Mouse (Mus musculus) midbrain, embryonic 16.5 days (tissue): ENCODE results near the gene Map6. TPM values are rescaled to one million over a fixed set of nuclear protein-coding genes. Genes with fewer than 3 reads are reported as not detected.

Source experiments
- ATAC-seq: fragments of 200-750 bp; cut with Nextera tagmentation; 2 replicates; pipeline ENCODE4 v1.8.0; 2017; ENCODE audit warnings: moderate TSS enrichment
- H3K27ac ChIP-seq: fragments of 300-500 bp; sonication (generic); 2 replicates; pipeline ENCODE4 v1.5.1; 2014; ENCODE audit warnings: mild to moderate bottlenecking, low read length, mixed read lengths
- H3K27me3 ChIP-seq: fragments of 300-500 bp; sonication (generic); 2 replicates; pipeline ENCODE4 v1.6.1; 2014; ENCODE audit warnings: low read depth, low read length, mixed read lengths; ENCODE audit not compliant: control insufficient read depth, insufficient read depth
- H3K36me3 ChIP-seq: fragments of 300-500 bp; sonication (generic); 2 replicates; pipeline ENCODE4 v1.6.1; 2014; ENCODE audit warnings: mild to moderate bottlenecking, low read length, moderate library complexity, mixed read lengths; ENCODE audit not compliant: control insufficient read depth, insufficient read depth
- H3K4me1 ChIP-seq: fragments of 300-500 bp; sonication (generic); 2 replicates; pipeline ENCODE4 v1.6.1; 2014; ENCODE audit warnings: mild to moderate bottlenecking, low read length, mixed read lengths; ENCODE audit not compliant: control insufficient read depth, insufficient read depth
- H3K4me2 ChIP-seq: fragments of 300-500 bp; sonication (generic); 2 replicates; pipeline ENCODE4 v1.6.1; 2014; ENCODE audit warnings: mild to moderate bottlenecking, low read length, mixed read lengths
- H3K4me3 ChIP-seq: fragments of 300-500 bp; sonication (generic); 2 replicates; pipeline ENCODE4 v1.5.1; 2014; ENCODE audit warnings: low read depth, mild to moderate bottlenecking, low read length, moderate library complexity, mixed read lengths
- H3K9ac ChIP-seq: fragments of 300-500 bp; sonication (generic); 2 replicates; pipeline ENCODE4 v1.6.1; 2014; ENCODE audit warnings: low read depth, low read length, mixed read lengths
- H3K9me3 ChIP-seq: fragments of 300-500 bp; sonication (generic); replicated peaks from 2 replicates; pipeline ENCODE4 v1.6.1; 2014; ENCODE audit warnings: mild to moderate bottlenecking, low read length, mixed read lengths; ENCODE audit not compliant: control insufficient read depth, poor library complexity, severe bottlenecking
- WGBS: fragments of 180-500 bp; shearing (Covaris S2); extraction: QIAGEN DNeasy Blood & Tissue Kit; methylation state at CpG from one replicate; pipeline ENCODE4 v1.1.7; 2014; 5-methylcytosine and 5-hydroxymethylcytosine counted together
- polyA plus RNA-seq: library from polyadenylated mRNA; unstranded; fragments of >200 nt; fragmentation: Nextera tagmentation; extraction: Ambion mirVana; gene quantifications from 2 replicates; pipeline ENCODE4 v1.2.1, GENCODE M21; 2015

The Map6 gene
- polyA plus RNA-seq, 1 experiment from 2014 or later: 140 TPM

DNA sequence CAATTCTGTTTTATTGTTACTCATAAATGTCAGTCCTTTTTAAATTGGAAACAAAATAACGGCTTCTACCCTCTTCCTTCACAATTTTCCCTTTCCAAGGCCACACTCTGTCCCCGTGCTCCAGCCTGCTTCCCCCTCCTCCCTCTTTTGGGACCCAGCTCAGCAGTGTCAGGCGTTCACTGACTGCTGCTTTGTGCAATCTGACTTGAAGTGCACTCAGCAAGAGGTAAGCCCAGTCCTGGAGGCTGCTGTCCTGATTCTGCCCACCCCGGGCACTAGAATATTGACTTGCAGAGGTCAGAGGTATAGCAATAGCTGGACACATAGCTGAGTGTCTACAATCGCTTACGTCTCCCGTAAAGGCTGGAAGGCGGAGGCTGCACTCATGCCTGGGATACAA, 46.0 kb downstream of the Map6 start:
- peak; percentile 39; the same call in 1 of the 2 replicates for ATAC-seq
- WGBS: 32% methylated on average over 8 of the region's 8 CpGs
- H3K4me3 ChIP-seq: no peak overlapping the region
- H3K9ac ChIP-seq: peak overlapping the region; percentile 48; the same call in 1 of the 2 replicates
- no peaks in the 10 kb centered on the region for H3K27me3 ChIP-seq
- H3K36me3 ChIP-seq: peaks cover 14% of the 10 kb centered on the region
- peak overlapping the region; percentile 42 for H3K4me2 ChIP-seq
- peaks cover 47% of the 10 kb centered on the region for H3K4me1 ChIP-seq
- peak overlapping the region; percentile 93 for H3K27ac ChIP-seq
- no peaks in the 10 kb centered on the region for H3K9me3 ChIP-seq

DNA sequence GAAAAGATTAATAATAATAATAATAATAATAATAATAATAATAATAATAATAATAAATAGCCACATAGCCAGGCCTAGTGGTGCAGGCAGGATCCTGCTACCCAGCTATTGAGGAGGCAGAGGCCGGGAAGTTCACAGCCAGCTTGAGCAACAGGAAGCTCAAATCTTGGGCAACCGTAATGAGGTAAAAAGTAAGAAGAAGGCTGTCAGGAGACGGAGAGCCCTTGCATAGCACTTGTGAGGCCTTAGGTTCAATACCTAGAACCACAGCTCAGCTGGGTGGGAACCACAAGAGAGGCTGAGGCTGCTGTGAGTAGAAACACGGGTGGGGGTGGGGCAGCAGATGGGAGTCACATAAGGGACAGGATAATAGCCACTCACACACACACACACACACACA, 47.3 kb downstream of the Map6 start:
- peaks cover 14% of the 10 kb centered on the region for H3K36me3 ChIP-seq
- H3K4me3 ChIP-seq: no peak overlapping the region
- peaks cover 47% of the 10 kb centered on the region for H3K4me1 ChIP-seq
- H3K4me2 ChIP-seq: no peak overlapping the region
- 82% methylated on average over 4 of the region's 4 CpGs for WGBS
- no peaks in the 10 kb centered on the region for H3K9me3 ChIP-seq
- H3K9ac ChIP-seq: no peak overlapping the region
- no peaks in the 10 kb centered on the region for H3K27me3 ChIP-seq
- H3K27ac ChIP-seq: peak overlapping the region; percentile 40; the same call in 1 of the 2 replicates
- no peak for ATAC-seq

DNA sequence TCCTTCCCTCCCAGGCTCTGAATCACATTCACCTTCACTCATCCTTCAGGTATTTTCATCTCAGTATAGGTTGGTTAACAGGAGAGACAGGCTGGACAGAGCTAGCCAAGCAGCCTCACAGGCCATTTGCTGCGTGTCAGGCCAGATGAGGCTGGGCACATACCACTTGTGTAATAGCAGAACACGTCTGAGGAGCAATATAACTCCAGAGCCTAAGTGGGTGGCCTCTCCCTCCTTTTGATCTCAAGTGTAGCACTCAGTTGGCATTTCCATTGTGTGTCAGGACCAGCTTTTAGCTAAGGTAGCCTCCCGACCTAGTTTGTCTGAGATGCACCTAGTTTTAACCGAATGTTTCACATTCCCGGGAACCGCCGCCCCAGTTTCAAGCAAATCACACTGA, 49.0 kb downstream of the Map6 start:
- peaks cover 48% of the 10 kb centered on the region for H3K4me1 ChIP-seq
- no peaks in the 10 kb centered on the region for H3K9me3 ChIP-seq
- no peak overlapping the region for H3K4me3 ChIP-seq
- peaks cover 14% of the 10 kb centered on the region for H3K36me3 ChIP-seq
- 0 out of 2 replicates have a peak overlapping the region, but pooled peaks have one; percentile 2 for H3K27ac ChIP-seq
- H3K27me3 ChIP-seq: no peaks in the 10 kb centered on the region
- 79% methylated on average over 7 of the region's 7 CpGs for WGBS
- ATAC-seq: no peak
- no peak overlapping the region for H3K4me2 ChIP-seq
- H3K9ac ChIP-seq: 0 out of 2 replicates have a peak overlapping the region, but pooled peaks have one; percentile 10

DNA sequence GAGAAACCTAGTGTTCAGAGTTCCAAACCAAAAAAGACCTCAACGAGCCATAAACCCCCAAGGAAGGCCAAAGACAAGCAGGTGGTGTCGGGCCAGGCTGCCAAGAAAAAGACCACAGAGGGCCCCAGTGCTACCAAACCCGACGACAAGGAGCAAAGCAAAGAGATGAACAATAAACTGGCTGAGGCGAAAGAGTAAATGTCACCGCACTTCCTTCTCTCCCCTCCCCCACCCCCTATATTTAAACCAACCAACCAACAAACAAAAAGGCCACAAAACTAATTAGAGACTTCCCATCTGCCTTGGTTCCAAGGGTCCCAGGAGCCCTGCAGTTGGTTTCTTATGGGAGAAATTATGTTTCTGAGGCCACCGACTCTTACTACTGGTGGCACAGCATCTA, 50.2 kb downstream of the Map6 start:
- no peak for ATAC-seq
- peaks cover 35% of the 10 kb centered on the region for H3K4me1 ChIP-seq
- H3K27me3 ChIP-seq: no peaks in the 10 kb centered on the region
- no peak overlapping the region for H3K9ac ChIP-seq
- H3K9me3 ChIP-seq: no peaks in the 10 kb centered on the region
- H3K27ac ChIP-seq: no peak overlapping the region
- H3K36me3 ChIP-seq: peaks cover 14% of the 10 kb centered on the region
- H3K4me3 ChIP-seq: no peak overlapping the region
- no peak overlapping the region for H3K4me2 ChIP-seq
- 69% methylated on average over 7 of the region's 7 CpGs for WGBS

DNA sequence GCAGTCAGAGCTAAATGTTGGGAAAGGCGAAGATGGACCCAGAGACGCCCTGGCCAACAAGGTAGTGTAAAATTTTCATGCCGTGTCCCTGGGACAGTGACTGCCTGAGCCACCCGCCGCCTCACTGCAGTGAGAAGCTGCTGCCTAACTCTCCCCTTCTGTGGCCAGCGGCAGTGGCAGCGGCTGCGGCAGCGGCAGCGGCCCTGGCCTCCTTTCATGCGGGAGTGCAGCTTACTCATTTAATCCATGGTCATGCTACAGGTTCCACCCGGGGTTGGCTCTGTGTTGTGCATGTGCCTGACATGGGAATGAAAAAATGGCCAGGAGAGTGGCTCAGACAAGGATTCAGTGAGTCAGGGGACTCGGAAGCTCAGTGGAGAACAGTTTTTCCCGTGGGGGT, 53.3 kb downstream of the Map6 start:
- H3K4me2 ChIP-seq: no peak overlapping the region
- peaks cover 24% of the 10 kb centered on the region for H3K36me3 ChIP-seq
- no peak for ATAC-seq
- WGBS: 25% methylated on average over 14 of the region's 14 CpGs
- no peak overlapping the region for H3K9ac ChIP-seq
- no peaks in the 10 kb centered on the region for H3K27me3 ChIP-seq
- H3K4me1 ChIP-seq: peaks cover 19% of the 10 kb centered on the region
- H3K4me3 ChIP-seq: no peak overlapping the region
- H3K9me3 ChIP-seq: no peaks in the 10 kb centered on the region
- peak overlapping the region; percentile 43; the same call in 1 of the 2 replicates for H3K27ac ChIP-seq

DNA sequence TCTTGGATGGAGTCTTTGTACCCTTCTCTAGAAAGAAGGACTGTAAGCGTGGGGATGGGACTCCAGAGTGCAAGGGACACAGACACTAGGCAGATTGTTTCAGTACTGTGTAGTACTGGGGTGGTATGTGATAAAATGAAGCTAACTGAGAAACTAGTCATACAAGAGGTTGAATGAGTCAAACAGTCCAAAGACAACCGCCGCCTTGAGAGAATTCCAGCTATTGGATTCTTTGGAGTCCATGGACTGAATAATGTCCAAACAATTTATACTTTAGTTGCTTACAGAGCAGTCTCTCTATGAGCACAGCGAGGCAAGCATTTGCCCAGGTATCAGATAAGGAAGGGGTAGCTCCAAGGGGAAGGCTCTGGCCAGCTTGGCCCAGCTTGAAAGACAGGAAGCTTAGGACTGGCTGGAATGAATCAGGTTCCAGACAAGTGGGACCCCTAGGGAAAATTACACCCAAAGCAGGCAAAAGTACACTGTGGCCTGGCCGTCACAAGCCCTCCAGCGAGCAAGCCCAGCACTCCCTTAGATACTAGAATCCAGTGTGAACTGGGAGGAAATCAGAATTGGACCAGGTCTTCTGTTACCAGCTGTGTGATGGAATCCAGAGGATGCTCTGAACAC, 55.6 kb downstream of the Map6 start:
- H3K4me3 ChIP-seq: no peak overlapping the region
- peaks cover 15% of the 10 kb centered on the region for H3K36me3 ChIP-seq
- H3K9me3 ChIP-seq: no peaks in the 10 kb centered on the region
- no peak overlapping the region for H3K4me2 ChIP-seq
- no peak for ATAC-seq
- 92% methylated on average over 6 of the region's 6 CpGs for WGBS
- H3K27me3 ChIP-seq: no peaks in the 10 kb centered on the region
- H3K9ac ChIP-seq: no peak overlapping the region
- H3K27ac ChIP-seq: no peak overlapping the region
- peaks cover 19% of the 10 kb centered on the region for H3K4me1 ChIP-seq

DNA sequence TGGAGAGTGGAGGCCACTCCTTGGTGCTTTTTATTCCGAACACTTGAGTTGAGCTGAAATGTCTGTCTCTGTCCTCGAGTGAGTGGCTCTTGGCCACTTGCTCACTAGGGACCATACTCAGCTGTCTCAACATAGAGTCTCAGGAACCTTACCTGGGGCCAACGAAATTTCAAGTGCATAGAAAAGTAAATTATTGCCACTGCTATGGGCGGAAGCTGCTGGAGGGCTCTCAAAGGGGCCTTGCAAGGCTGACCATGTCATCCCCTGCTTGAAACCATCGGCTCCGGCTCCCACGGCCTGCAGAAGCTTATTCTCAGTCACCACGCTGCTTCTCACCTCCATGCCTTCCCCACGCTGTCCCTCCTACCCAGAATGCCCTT, 56.1 kb downstream of the Map6 start:
- no peaks in the 10 kb centered on the region for H3K27me3 ChIP-seq
- 87% methylated on average over 9 of the region's 9 CpGs for WGBS
- no peak overlapping the region for H3K4me2 ChIP-seq
- no peaks in the 10 kb centered on the region for H3K9me3 ChIP-seq
- H3K4me3 ChIP-seq: no peak overlapping the region
- no peak overlapping the region for H3K9ac ChIP-seq
- H3K27ac ChIP-seq: no peak overlapping the region
- ATAC-seq: no peak
- peaks cover 19% of the 10 kb centered on the region for H3K4me1 ChIP-seq
- peaks cover 15% of the 10 kb centered on the region for H3K36me3 ChIP-seq

DNA sequence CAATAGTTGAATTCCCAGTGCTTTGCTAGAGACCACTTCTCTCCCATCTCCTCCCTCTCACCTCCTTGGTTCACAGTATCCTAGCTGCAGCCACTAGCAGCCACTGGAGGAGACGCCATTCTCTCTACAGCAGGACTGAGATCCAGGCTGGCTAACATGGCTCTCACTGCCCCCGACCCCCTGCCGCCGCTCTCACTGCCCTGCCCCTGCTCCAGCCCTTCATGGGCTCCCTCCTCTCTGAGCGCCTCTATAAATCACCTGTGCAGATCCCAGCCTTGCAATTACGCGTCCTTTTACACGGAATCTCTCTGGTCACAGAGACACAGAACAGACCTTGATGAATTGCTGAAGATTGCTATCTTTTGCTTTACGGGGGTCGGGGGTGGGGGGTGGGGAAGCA, 57.6 kb downstream of the Map6 start:
- Histone ChIP-seq H3K36me3 (peaks cover 17% of the 10 kb centered on the region), H3K27me3 (no peaks in the 10 kb centered on the region), H3K4me1 (peaks cover 21% of the 10 kb centered on the region), H3K9ac (no peak overlapping the region), H3K4me2 (no peak overlapping the region), H3K9me3 (no peaks in the 10 kb centered on the region), H3K27ac (peak overlapping the region; percentile 15; the same call in 1 of the 2 replicates), H3K4me3 (no peak overlapping the region)
- WGBS: 26% methylated on average over 10 of the region's 10 CpGs
- no peak for ATAC-seq

DNA sequence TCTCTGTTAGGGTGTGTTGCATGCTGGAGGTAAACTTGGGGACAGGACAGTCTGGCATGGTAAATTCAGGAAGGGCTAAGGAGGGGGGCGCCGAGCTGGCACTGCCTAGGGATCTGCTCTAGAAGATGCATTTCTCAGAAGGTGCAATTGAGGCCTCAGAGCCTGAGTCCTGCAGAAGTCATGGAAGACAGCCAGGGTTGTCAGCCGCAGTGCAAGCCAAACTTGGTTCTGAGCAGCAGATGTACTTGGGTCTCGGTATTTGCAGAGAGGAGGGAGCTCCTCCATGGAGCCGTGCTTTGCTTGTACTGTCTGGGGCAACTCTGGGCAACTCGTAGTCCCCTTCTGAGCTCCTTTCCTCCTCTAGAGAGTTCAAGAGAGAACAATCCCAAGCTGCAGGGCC, 58.9 kb downstream of the Map6 start:
- 78% methylated on average over 6 of the region's 6 CpGs for WGBS
- no peak for ATAC-seq
- H3K4me1 ChIP-seq: peaks cover 14% of the 10 kb centered on the region
- H3K27ac ChIP-seq: no peak overlapping the region
- H3K9ac ChIP-seq: 0 out of 2 replicates have a peak overlapping the region, but pooled peaks have one; percentile 3
- no peaks in the 10 kb centered on the region for H3K9me3 ChIP-seq
- peaks cover 21% of the 10 kb centered on the region for H3K36me3 ChIP-seq
- H3K27me3 ChIP-seq: no peaks in the 10 kb centered on the region
- H3K4me3 ChIP-seq: no peak overlapping the region
- no peak overlapping the region for H3K4me2 ChIP-seq
